Mouse (Mus musculus): ENCODE measurements around the gene C1qbp. TPM values are rescaled to one million over a fixed set of nuclear protein-coding genes. Genes with fewer than 3 reads are reported as not detected.
A peak's percentile ranks its signal among the peaks of the same experiment; 100 is the strongest.

Gene C1qbp
- polyA plus RNA-seq (2012; rRNA removed): 116 and 141 TPM in 2 replicates

- TF ChIP-seq POLR2A (IDR thresholded peaks at IDR 0.05; ENCODE audit: borderline replicate concordance, extremely low read depth, insufficient read depth, insufficient read length, poor library complexity, severe bottlenecking) (peak; percentile 69), CTCF (IDR thresholded peaks at IDR 0.05; ENCODE audit: borderline replicate concordance, extremely low read depth, insufficient read depth, insufficient read length) (peak; percentile 91)
- DNase-seq (ENCODE audit: low read depth): peak; percentile 96
Measured at GRCm38 (mm10) chr11:70982557-70983228, at the start of gene C1qbp. TSS of gene C1qbp (minus strand) at chr11:70983026.

- TF ChIP-seq CTCF (IDR thresholded peaks at IDR 0.05; ENCODE audit: borderline replicate concordance, extremely low read depth, insufficient read depth, insufficient read length): no peak
- TF ChIP-seq POLR2A (IDR thresholded peaks at IDR 0.05; ENCODE audit: borderline replicate concordance, extremely low read depth, insufficient read depth, insufficient read length, poor library complexity, severe bottlenecking): no peak
- no peak for DNase-seq (ENCODE audit: low read depth)
Measured at GRCm38 (mm10) chr11:71032070-71032469, 49.2 kb upstream of the C1qbp start.

- 0 out of 2 replicates have a peak, but pooled peaks have one; percentile 16 for TF ChIP-seq CTCF (IDR thresholded peaks at IDR 0.05; ENCODE audit: borderline replicate concordance, extremely low read depth, insufficient read depth, insufficient read length)
- no peak for TF ChIP-seq POLR2A (IDR thresholded peaks at IDR 0.05; ENCODE audit: borderline replicate concordance, extremely low read depth, insufficient read depth, insufficient read length, poor library complexity, severe bottlenecking)
- no peak for DNase-seq (ENCODE audit: low read depth)
Measured at GRCm38 (mm10) chr11:71029403-71030118, 46.7 kb upstream of the C1qbp start.

GRCm38 (mm10) chr11:71028280-71028679, 45.5 kb upstream of the C1qbp start:
- DNase-seq (ENCODE audit: low read depth): no peak
- no peak for TF ChIP-seq POLR2A (IDR thresholded peaks at IDR 0.05; ENCODE audit: borderline replicate concordance, extremely low read depth, insufficient read depth, insufficient read length, poor library complexity, severe bottlenecking)
- no peak for TF ChIP-seq CTCF (IDR thresholded peaks at IDR 0.05; ENCODE audit: borderline replicate concordance, extremely low read depth, insufficient read depth, insufficient read length)

GRCm38 (mm10) chr11:71019201-71020068, 36.6 kb upstream of the C1qbp start, which contains the start of the genes Mis12 and Derl2:
TSS of gene Mis12 (plus strand) at chr11:71019611.
TSS of gene Derl2 (minus strand) at chr11:71019841.
- TF ChIP-seq POLR2A (IDR thresholded peaks at IDR 0.05; ENCODE audit: borderline replicate concordance, extremely low read depth, insufficient read depth, insufficient read length, poor library complexity, severe bottlenecking) (peak; percentile 54; the same call in 1 of the 2 replicates), CTCF (IDR thresholded peaks at IDR 0.05; ENCODE audit: borderline replicate concordance, extremely low read depth, insufficient read depth, insufficient read length) (no peak)
- peak; percentile 100 for DNase-seq (ENCODE audit: low read depth)

- TF ChIP-seq POLR2A (IDR thresholded peaks at IDR 0.05; ENCODE audit: borderline replicate concordance, extremely low read depth, insufficient read depth, insufficient read length, poor library complexity, severe bottlenecking): no peak
- no peak for DNase-seq (ENCODE audit: low read depth)
Measured at GRCm38 (mm10) chr11:71018416-71019200, 35.8 kb upstream of the C1qbp start.

GRCm38 (mm10) chr11:71017051-71017450, 34.2 kb upstream of the C1qbp start:
- DNase-seq (ENCODE audit: low read depth): no peak
- TF ChIP-seq POLR2A (IDR thresholded peaks at IDR 0.05; ENCODE audit: borderline replicate concordance, extremely low read depth, insufficient read depth, insufficient read length, poor library complexity, severe bottlenecking): no peak
- no peak for TF ChIP-seq CTCF (IDR thresholded peaks at IDR 0.05; ENCODE audit: borderline replicate concordance, extremely low read depth, insufficient read depth, insufficient read length)

GRCm38 (mm10) chr11:71012743-71013142, 29.9 kb upstream of the C1qbp start:
- no peak for DNase-seq (ENCODE audit: low read depth)
- no peak for TF ChIP-seq POLR2A (IDR thresholded peaks at IDR 0.05; ENCODE audit: borderline replicate concordance, extremely low read depth, insufficient read depth, insufficient read length, poor library complexity, severe bottlenecking)

GRCm38 (mm10) chr11:71008321-71008720, 25.5 kb upstream of the C1qbp start:
- no peak for DNase-seq (ENCODE audit: low read depth)
- TF ChIP-seq CTCF (IDR thresholded peaks at IDR 0.05; ENCODE audit: borderline replicate concordance, extremely low read depth, insufficient read depth, insufficient read length): no peak
- no peak for TF ChIP-seq POLR2A (IDR thresholded peaks at IDR 0.05; ENCODE audit: borderline replicate concordance, extremely low read depth, insufficient read depth, insufficient read length, poor library complexity, severe bottlenecking)

GRCm38 (mm10) chr11:71007831-71008230, 25.0 kb upstream of the C1qbp start:
- no peak for DNase-seq (ENCODE audit: low read depth)
- TF ChIP-seq CTCF (IDR thresholded peaks at IDR 0.05; ENCODE audit: borderline replicate concordance, extremely low read depth, insufficient read depth, insufficient read length) (no peak), POLR2A (IDR thresholded peaks at IDR 0.05; ENCODE audit: borderline replicate concordance, extremely low read depth, insufficient read depth, insufficient read length, poor library complexity, severe bottlenecking) (no peak)

Data from brain, embryonic 14.5 days (tissue).